Mouse (Mus musculus) MN1 (cell line): ENCODE measurements around the gene Gnl3l.

Experiments
- DNase-seq: peaks from one replicate; pipeline ENCODE4 v3.0.0-alpha.2; 2016; ENCODE audit warnings: low spot score

Gnl3l gene

GRCm38 (mm10) chrX:151016938-151017877, at the start of gene Gnl3l:
Gene Gnl3l, minus strand, starts transcription at chrX:151017322.
- peak; percentile 92 for DNase-seq

GRCm38 (mm10) chrX:151066071-151066666, 49.0 kb upstream of the Gnl3l start:
- DNase-seq: no peak

- DNase-seq: no peak
Observed at GRCm38 (mm10) chrX:151061615-151062299, 44.6 kb upstream of the Gnl3l start.

- no peak for DNase-seq
Observed at GRCm38 (mm10) chrX:151059346-151059745, 42.2 kb upstream of the Gnl3l start.

GRCm38 (mm10) chrX:151055559-151055958, 38.4 kb upstream of the Gnl3l start:
- DNase-seq: peak; percentile 27

DNA sequence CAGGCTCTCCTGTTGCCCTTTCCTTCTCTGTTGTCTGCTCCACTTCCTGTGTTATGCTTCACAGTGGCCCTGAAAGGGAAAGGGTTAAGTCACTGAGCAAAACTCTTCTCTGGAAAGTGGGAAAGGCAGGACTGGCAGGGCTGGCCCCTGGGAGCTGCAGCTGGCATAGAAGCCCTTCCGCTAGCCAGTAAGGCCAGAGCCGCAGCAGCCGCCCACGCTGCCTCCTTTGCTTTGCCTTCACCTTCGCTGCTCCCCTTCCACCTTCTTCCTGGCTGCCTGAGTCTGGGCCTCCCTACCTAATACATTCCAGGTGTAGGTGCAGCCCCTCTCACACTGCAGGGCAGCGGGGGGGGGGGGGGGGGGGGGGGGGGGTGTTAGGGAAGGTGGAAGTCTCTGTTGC, 37.4 kb upstream of the Gnl3l start:
- peak; percentile 38 for DNase-seq

- no peak for DNase-seq
Observed at GRCm38 (mm10) chrX:151050337-151050736, 33.2 kb upstream of the Gnl3l start.

GRCm38 (mm10) chrX:151049661-151050215, 32.6 kb upstream of the Gnl3l start:
- DNase-seq: no peak

GRCm38 (mm10) chrX:151047431-151048058, 30.4 kb upstream of the Gnl3l start:
- peak; percentile 24 for DNase-seq

DNA sequence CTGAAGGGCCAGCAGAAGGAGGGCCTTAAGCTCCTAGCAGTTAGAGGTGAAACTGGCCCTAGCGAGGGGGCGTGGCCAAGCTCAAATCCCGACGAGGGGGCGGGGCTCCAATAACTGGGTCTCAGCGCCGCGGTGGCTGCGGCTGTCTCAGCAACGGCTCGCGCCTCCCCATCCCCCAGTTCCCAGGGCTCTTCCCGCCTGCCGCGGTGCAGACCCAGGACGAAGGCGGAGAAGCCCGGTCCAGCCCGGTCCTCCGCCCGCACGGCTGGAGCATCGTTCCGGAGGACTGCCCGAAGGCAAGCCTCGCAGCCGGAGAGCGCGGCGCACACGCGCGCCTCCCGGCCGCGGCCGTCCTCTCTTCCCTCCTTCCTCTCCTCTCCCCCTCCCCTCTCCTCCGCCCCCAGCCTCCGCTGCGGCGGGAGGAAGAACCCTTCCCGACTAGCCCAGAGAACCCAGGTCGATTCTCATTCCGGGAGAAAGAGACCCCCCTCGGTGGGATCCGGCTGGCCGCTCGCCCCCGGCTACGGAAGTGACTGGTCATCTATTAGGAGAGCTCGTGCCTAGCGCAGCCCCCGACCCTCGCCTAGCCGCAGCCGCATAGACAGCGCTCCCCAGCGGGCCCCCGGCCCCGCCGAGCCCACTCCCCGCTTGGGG, 29.8 kb upstream of the Gnl3l start:
- DNase-seq: peak; percentile 88

- DNase-seq: no peak
Observed at GRCm38 (mm10) chrX:151046321-151046720, 29.2 kb upstream of the Gnl3l start.

DNA sequence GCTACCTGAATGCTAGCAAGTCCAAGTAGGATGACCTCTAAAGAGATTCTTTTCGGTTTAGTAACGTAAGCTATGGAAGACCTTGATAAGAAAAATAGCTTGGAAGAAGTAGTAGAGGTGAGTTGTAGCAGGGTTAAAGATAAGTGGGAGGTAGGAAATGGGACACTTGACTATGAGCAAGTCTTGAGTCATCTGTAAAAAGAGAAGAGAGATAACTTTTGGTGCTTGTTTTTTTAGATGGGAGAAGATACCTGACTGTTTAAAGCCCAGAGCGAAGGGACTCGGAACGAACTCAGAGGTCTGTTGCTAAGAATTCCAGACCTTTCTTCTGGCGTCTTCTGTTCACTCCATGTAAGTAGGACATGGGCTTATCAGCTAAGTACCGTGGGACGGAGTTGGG, 28.7 kb upstream of the Gnl3l start, which contains the start of gene Fgd1:
Gene Fgd1 (plus strand): TSS at position 301 of the 400 bp plus-strand sequence.
- DNase-seq: no peak

- no peak for DNase-seq
Observed at GRCm38 (mm10) chrX:151041223-151041622, 24.1 kb upstream of the Gnl3l start.

- DNase-seq: no peak
Observed at GRCm38 (mm10) chrX:151031400-151031799, 14.3 kb upstream of the Gnl3l start.

DNA sequence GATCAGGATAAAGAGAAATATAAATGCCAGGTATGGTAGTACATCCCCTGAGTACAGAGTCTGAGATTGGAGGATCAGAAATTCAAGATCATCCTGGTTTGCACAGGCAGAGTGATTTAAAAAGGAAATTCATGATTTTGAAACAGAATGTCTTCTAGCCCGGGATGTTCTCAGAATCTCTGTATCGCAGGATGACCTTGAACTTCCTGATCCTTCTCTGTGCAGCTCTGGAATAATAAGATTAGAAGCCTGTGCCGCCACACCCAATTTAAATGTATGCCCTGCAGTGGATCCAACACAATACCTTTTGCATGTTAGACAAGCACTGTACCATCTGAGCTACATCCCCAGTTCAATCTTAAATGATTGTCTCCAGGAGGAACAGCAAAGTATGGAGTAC, 1.7 kb upstream of the Gnl3l start:
- no peak for DNase-seq

GRCm38 (mm10) chrX:151017897-151018296, 775 bp upstream of the Gnl3l start:
- DNase-seq: peak; percentile 10

DNA sequence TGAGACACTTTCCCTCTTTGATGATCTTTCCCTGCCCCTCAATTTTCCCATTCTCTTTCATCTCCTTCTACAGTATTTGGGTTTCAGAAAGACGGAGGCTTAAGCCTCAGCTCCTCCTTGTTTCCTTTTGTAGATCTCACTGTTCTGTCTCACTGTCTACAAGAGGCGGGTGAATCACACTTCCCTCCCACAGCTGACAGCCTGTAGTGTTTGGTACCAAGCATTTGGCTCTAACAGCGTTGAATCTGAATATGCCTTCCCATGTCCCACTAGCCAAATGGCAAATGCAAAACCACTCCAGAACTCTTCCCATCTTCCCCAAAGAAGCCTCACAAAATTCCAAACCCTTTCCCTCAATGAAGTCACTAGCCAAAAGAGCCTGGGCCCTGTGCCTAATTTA, 20.3 kb downstream of the Gnl3l start:
- no peak for DNase-seq

- no peak for DNase-seq
Observed at GRCm38 (mm10) chrX:150981621-150982020, 35.5 kb downstream of the Gnl3l start.

DNA sequence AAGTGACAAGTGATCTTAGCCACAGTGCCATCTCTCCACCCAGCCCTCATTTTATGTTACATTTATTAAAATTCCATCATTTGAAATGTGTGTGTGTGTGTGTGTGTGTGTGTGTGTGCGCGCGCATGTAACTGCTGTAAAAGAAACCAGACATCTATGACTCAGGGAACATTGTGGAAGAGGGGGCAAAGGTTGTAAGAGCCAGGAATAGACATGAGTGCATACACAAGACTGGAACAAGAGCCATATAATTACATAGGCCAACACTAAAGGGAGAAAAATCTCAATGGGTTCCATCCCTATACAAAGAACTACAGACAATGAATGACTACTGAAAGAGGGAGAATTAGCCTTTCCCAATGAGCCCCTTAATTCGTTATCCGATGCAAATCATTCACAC, 41.7 kb downstream of the Gnl3l start:
- no peak for DNase-seq

DNA sequence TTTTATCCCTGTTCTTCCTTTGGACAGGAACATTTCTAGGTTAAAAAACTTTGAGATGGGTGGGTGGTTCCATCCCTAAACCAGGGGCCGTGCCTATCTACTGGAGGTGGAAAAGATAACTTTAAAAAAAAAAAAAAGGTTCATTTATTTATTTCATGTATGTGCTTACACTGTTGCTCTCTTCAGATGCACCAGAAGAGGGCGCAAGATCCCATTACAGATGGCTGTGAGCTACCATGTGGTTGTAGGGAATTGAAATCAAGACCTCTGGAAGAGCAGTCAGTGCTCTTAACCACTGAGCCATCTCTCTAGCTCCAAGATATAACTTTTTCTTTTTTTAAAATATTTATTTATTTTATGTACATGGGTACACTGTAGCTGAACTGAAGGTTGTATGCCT, 54.1 kb downstream of the Gnl3l start:
- DNase-seq: no peak

GRCm38 (mm10) chrX:150960702-150961101, 56.4 kb downstream of the Gnl3l start:
- peak; percentile 15 for DNase-seq
